Mouse (Mus musculus) hindbrain, embryonic 14.5 days (tissue): Measurements from ENCODE around the gene Neurl4. TPM values are rescaled to one million over a fixed set of nuclear protein-coding genes. Genes with fewer than 3 reads are reported as not detected.

Source experiments
- microRNA-seq: library from miRNA; unstranded; fragments of <30 nt; microRNA quantifications from one replicate; pipeline ENCODE4, GENCODE M21; 2016
- polyA plus RNA-seq: library from polyadenylated mRNA; unstranded; fragments of >200 nt; fragmentation: Nextera tagmentation; extraction: Ambion mirVana; gene quantifications from 2 replicates; pipeline ENCODE4 v1.2.1, GENCODE M21; 2014

Neurl4 gene
- polyA plus RNA-seq, 1 experiment from 2014 or later: 28.1 TPM

Small RNA genes lying within 50 kb of the gene (microRNA-seq; reads per million reads assigned to microRNA genes)
- gene Mir6924: not detected

Other genes with a start within 250 kb of the Neurl4 start
- gene Sox15, start 245.8 kb upstream of the Neurl4 start, polyA plus RNA-seq: not detected in 2 replicates
- gene Mpdu1, start 238.4 kb upstream of the Neurl4 start, polyA plus RNA-seq: 47.4 and 63.7 TPM in 2 replicates
- 8.0 and 10.3 TPM in 2 replicates for gene Cd68, start 234.9 kb upstream of the Neurl4 start, polyA plus RNA-seq
- gene Eif4a1, start 228.6 kb upstream of the Neurl4 start, polyA plus RNA-seq: 559 and 579 TPM in 2 replicates
- gene Senp3, start 219.0 kb upstream of the Neurl4 start, polyA plus RNA-seq: 96.2 and 99.2 TPM in 2 replicates
- gene Tnfsf13, start 215.3 kb upstream of the Neurl4 start, polyA plus RNA-seq: 0.20 and 0.55 TPM in 2 replicates
- 4.2 and 5.0 TPM in 2 replicates for gene Tnfsf12, start 205.2 kb upstream of the Neurl4 start, polyA plus RNA-seq
- 1.1 and 2.6 TPM in 2 replicates for gene Tnfsfm13, start 205.0 kb upstream of the Neurl4 start, polyA plus RNA-seq
- 24.3 and 26.9 TPM in 2 replicates for gene Polr2a, start 142.4 kb upstream of the Neurl4 start, polyA plus RNA-seq
- 0.27 and 0.39 TPM in 2 replicates for gene Slc35g3, start 139.1 kb upstream of the Neurl4 start, polyA plus RNA-seq
- 4.6 TPM in 2 replicates for gene Zbtb4, start 135.2 kb upstream of the Neurl4 start, polyA plus RNA-seq
- 1.4 and 1.6 TPM in 2 replicates for gene Chrnb1, start 105.1 kb upstream of the Neurl4 start, polyA plus RNA-seq
- gene Fgf11, start 99.2 kb upstream of the Neurl4 start, polyA plus RNA-seq: 4.3 TPM in 2 replicates
- 0.90 and 1.9 TPM in 2 replicates for gene Tmem102, start 95.4 kb upstream of the Neurl4 start, polyA plus RNA-seq
- not detected in 2 replicates for gene Gm39566, start 85.8 kb upstream of the Neurl4 start, polyA plus RNA-seq
- gene Spem2, start 82.6 kb upstream of the Neurl4 start, polyA plus RNA-seq: not detected in 2 replicates
- 0.40 and 0.44 TPM in 2 replicates for gene Spem1, start 78.9 kb upstream of the Neurl4 start, polyA plus RNA-seq
- 22.3 and 24.7 TPM in 2 replicates for gene Nlgn2, start 63.3 kb upstream of the Neurl4 start, polyA plus RNA-seq
- 321 and 409 TPM in 2 replicates for gene Tmem256, start 62.6 kb upstream of the Neurl4 start, polyA plus RNA-seq
- gene Plscr3, start 54.7 kb upstream of the Neurl4 start, polyA plus RNA-seq: 39.3 and 39.8 TPM in 2 replicates
- gene Tnk1, start 42.3 kb upstream of the Neurl4 start, polyA plus RNA-seq: not detected in 2 replicates
- not detected in 2 replicates for gene Tmem95, start 23.1 kb upstream of the Neurl4 start, polyA plus RNA-seq
- 2.2 and 2.3 TPM in 2 replicates for gene Kctd11, start 19.7 kb upstream of the Neurl4 start, polyA plus RNA-seq
- gene Acap1, start 5.5 kb upstream of the Neurl4 start, polyA plus RNA-seq: 0.20 and 0.33 TPM in 2 replicates
- gene 2810408A11Rik, start 85 bp upstream of the Neurl4 start, polyA plus RNA-seq: 5.4 and 7.6 TPM in 2 replicates
- 50.4 and 56.5 TPM in 2 replicates for gene Gps2, start 12.8 kb downstream of the Neurl4 start, polyA plus RNA-seq
- gene Eif5a, start 20.9 kb downstream of the Neurl4 start, polyA plus RNA-seq: 1,061 and 1,077 TPM in 2 replicates
- 7.1 and 7.3 TPM in 2 replicates for gene Ybx2, start 34.7 kb downstream of the Neurl4 start, polyA plus RNA-seq
- 2.2 and 2.3 TPM in 2 replicates for gene Slc2a4, start 47.1 kb downstream of the Neurl4 start, polyA plus RNA-seq
- gene Cldn7, start 63.7 kb downstream of the Neurl4 start, polyA plus RNA-seq: 0.32 and 0.47 TPM in 2 replicates
- gene Ctdnep1, start 80.1 kb downstream of the Neurl4 start, polyA plus RNA-seq: 25.5 and 29.4 TPM in 2 replicates
- gene Elp5, start 81.4 kb downstream of the Neurl4 start, polyA plus RNA-seq: 168 and 169 TPM in 2 replicates
- 624 and 628 TPM in 2 replicates for gene Gabarap, start 90.1 kb downstream of the Neurl4 start, polyA plus RNA-seq
- 38.0 and 38.4 TPM in 2 replicates for gene Phf23, start 94.7 kb downstream of the Neurl4 start, polyA plus RNA-seq
- 17.9 and 20.9 TPM in 2 replicates for gene Dvl2, start 99.5 kb downstream of the Neurl4 start, polyA plus RNA-seq
- 49.9 and 56.1 TPM in 2 replicates for gene Acadvl, start 114.3 kb downstream of the Neurl4 start, polyA plus RNA-seq
- 25.6 and 26.6 TPM in 2 replicates for gene Dlg4, start 115.9 kb downstream of the Neurl4 start, polyA plus RNA-seq
- gene Asgr1, start 153.0 kb downstream of the Neurl4 start, polyA plus RNA-seq: 2.4 and 4.1 TPM in 2 replicates
- not detected in 2 replicates for gene Asgr2, start 191.6 kb downstream of the Neurl4 start, polyA plus RNA-seq
- 0.93 and 1.1 TPM in 2 replicates for gene Mgl2, start 229.3 kb downstream of the Neurl4 start, polyA plus RNA-seq